Mouse (Mus musculus): ENCODE data around the gene E030025P04Rik.

- TF ChIP-seq CTCF (IDR thresholded peaks at IDR 0.05) (no peak), EP300 (IDR thresholded peaks at IDR 0.05) (no peak)
Measured at GRCm38 (mm10) chr11:109181118-109181517, 36.9 kb upstream of the E030025P04Rik start.

Measured in lung, postnatal 0 days (tissue).